Mouse (Mus musculus) MEL (cell line): Measurements from ENCODE around the gene Olfr1348.

Source experiments
- BHLHE40 ChIP-seq: IDR thresholded peaks from 2 replicates; pipeline ENCODE4 v1.6.1; 2012; ENCODE audit warnings: low read depth, mild to moderate bottlenecking, inconsistent platforms, low read length, improper control_type of control experiment, borderline replicate concordance
- CTCF ChIP-seq, 3 experiments: IDR thresholded peaks in 2 of 3; conservative IDR thresholded peaks in 1 of 3; 2 replicates each; pipeline ENCODE4 v1.5.1; 2011 to 2012; ENCODE audit warnings: low read length in 3 of 3, low read depth in 2 of 3, mild to moderate bottlenecking in 2 of 3, improper control_type of control experiment in 1 of 3, inconsistent platforms in 1 of 3, mixed read lengths in 1 of 3, moderate library complexity in 1 of 3; ENCODE audit not compliant: control insufficient read depth in 1 of 3, insufficient read depth in 1 of 3, poor library complexity in 1 of 3, severe bottlenecking in 1 of 3
- E2F4 ChIP-seq: IDR thresholded peaks from 2 replicates; pipeline ENCODE4 v1.6.1; 2011; ENCODE audit warnings: low read depth, low read length, improper control_type of control experiment, borderline replicate concordance
- ELF1 ChIP-seq: IDR thresholded peaks from 2 replicates; pipeline ENCODE4 v1.6.1; 2014; ENCODE audit warnings: low read depth, mild to moderate bottlenecking, inconsistent platforms, low read length, improper control_type of control experiment, moderate library complexity
- EP300 ChIP-seq, 2 experiments: IDR thresholded peaks; 2 replicates each; pipeline ENCODE4 v1.6.1; 2011; ENCODE audit warnings: improper control_type of control experiment in 2 of 2, low read length in 2 of 2, low read depth in 1 of 2, mild to moderate bottlenecking in 1 of 2
- KAT2A ChIP-seq: conservative IDR thresholded peaks from 2 replicates; pipeline ENCODE4 v1.6.1; 2012; ENCODE audit warnings: low read depth, low read length, improper control_type of control experiment, inconsistent platforms
- MAX ChIP-seq: IDR thresholded peaks from 2 replicates; pipeline ENCODE4 v1.6.1; 2011; ENCODE audit warnings: low read length, improper control_type of control experiment
- POLR2A ChIP-seq, 2 experiments: IDR thresholded peaks; 2 replicates each; pipeline ENCODE4 v1.6.1; 2011 to 2012; ENCODE audit warnings: low read length in 2 of 2, mild to moderate bottlenecking in 2 of 2, control low read depth in 1 of 2, improper control_type of control experiment in 1 of 2, low read depth in 1 of 2, moderate library complexity in 1 of 2; ENCODE audit not compliant: control insufficient read depth in 1 of 2, insufficient read depth in 1 of 2, poor library complexity in 1 of 2
- TCF12 ChIP-seq: IDR thresholded peaks from 2 replicates; pipeline ENCODE4 v1.6.1; 2014; ENCODE audit warnings: low read depth, mild to moderate bottlenecking, inconsistent platforms, low read length, improper control_type of control experiment, moderate library complexity
- ZMIZ1 ChIP-seq: IDR thresholded peaks from 2 replicates; pipeline ENCODE4 v1.6.1; 2012; ENCODE audit warnings: low read depth, mild to moderate bottlenecking, inconsistent platforms, low read length, improper control_type of control experiment, moderate library complexity
- ZNF384 ChIP-seq: IDR thresholded peaks from 2 replicates; pipeline ENCODE4 v1.6.1; 2012; ENCODE audit warnings: low read depth, mild to moderate bottlenecking, inconsistent platforms, low read length, improper control_type of control experiment

DNA sequence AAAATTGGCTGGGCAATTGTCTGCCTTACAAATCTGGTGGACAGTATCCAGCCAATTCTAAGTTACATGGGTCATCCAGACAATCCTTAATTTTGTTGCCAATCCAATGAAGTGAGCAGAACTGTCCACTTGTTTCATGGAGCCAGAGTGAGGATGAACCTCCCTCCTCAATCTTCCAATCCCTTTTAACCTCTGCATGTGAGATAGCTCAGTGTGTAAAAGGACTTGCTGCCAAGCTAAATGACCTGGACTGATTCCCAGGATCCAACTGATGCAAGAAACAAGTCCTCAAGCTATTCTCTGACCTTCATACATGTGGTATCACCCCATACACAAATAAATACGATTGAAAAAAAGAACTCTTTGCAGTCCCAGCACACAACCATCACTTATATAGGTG, 13.1 kb upstream of the Olfr1348 start:
- TF ChIP-seq ELF1 (no peak), TCF12 (no peak), EP300 (IDR thresholded peaks at IDR 0.05; ENCODE audit: low read depth in 1 of 2, low read length in 2 of 2) (no peak), CTCF (IDR thresholded peaks at IDR 0.05 in 2 of 3, conservative IDR thresholded peaks at IDR 0.05 in 1 of 3; ENCODE audit: control insufficient read depth in 1 of 3, insufficient read depth in 1 of 3, low read depth in 2 of 3, low read length in 3 of 3, poor library complexity in 1 of 3, severe bottlenecking in 1 of 3) (no peak), ZNF384 (no peak), MAX (no peak), ZMIZ1 (no peak), POLR2A (IDR thresholded peaks at IDR 0.05; ENCODE audit: control insufficient read depth in 1 of 2, insufficient read depth in 1 of 2, low read depth in 1 of 2, low read length in 2 of 2, poor library complexity in 1 of 2) (no peak), BHLHE40 (no peak), E2F4 (no peak), KAT2A (no peak)
